Mouse (Mus musculus) myocyte (in vitro differentiated cells): Measurements from ENCODE around the gene Yaf2.
"Not testable (repeated sequence)": the region's sequence is repeated elsewhere in the genome, so short reads cannot be mapped to it uniquely, and the experiment has no call there.

Source experiments
- CEBPB ChIP-seq: IDR thresholded peaks from 2 replicates; pipeline ENCODE4 v1.6.1; 2011; ENCODE audit warnings: mild to moderate bottlenecking, moderate library complexity; ENCODE audit not compliant: poor library complexity, insufficient read depth, severe bottlenecking
- E2F4 ChIP-seq: IDR thresholded peaks from one replicate; pipeline ENCODE4 v1.6.1; 2011; ENCODE audit warnings: mild to moderate bottlenecking, control low read depth, moderate library complexity; ENCODE audit not compliant: insufficient read depth
- MAX ChIP-seq: IDR thresholded peaks from one replicate; pipeline ENCODE4 v1.6.1; 2011; ENCODE audit warnings: low read depth, mild to moderate bottlenecking, control low read depth
- MYOD1 ChIP-seq, 3 experiments: IDR thresholded peaks; one replicate each; pipeline ENCODE4 v1.6.1; 2011; ENCODE audit warnings: control low read depth in 2 of 3, low read depth in 2 of 3, mild to moderate bottlenecking in 2 of 3, moderate library complexity in 1 of 3; ENCODE audit not compliant: insufficient read length in 2 of 3, control insufficient read depth in 1 of 3
- MYOG ChIP-seq, 3 experiments: IDR thresholded peaks; one replicate each; pipeline ENCODE4 v1.6.1; 2011; ENCODE audit warnings: control low read depth in 2 of 3, low read depth in 2 of 3, mild to moderate bottlenecking in 2 of 3; ENCODE audit not compliant: insufficient read length in 2 of 3, control insufficient read depth in 1 of 3, insufficient read depth in 1 of 3
- POLR2A ChIP-seq: IDR thresholded peaks from one replicate; pipeline ENCODE4 v1.6.1; 2011; ENCODE audit warnings: low read depth, mild to moderate bottlenecking, control low read depth, moderate library complexity; ENCODE audit not compliant: insufficient read length
- POLR2AphosphoS2 ChIP-seq: IDR thresholded peaks from one replicate; pipeline ENCODE4 v1.6.1; 2011; ENCODE audit warnings: low read depth, control low read depth; ENCODE audit not compliant: insufficient read length
- SRF ChIP-seq: IDR thresholded peaks from one replicate; pipeline ENCODE4 v1.6.1; 2011; ENCODE audit warnings: low read depth; ENCODE audit not compliant: control insufficient read depth, insufficient read length
- TCF12 ChIP-seq: IDR thresholded peaks from one replicate; pipeline ENCODE4 v1.6.1; 2011; ENCODE audit warnings: mild to moderate bottlenecking, control low read depth; ENCODE audit not compliant: poor library complexity, insufficient read depth, severe bottlenecking
- TCF3 ChIP-seq: IDR thresholded peaks from one replicate; pipeline ENCODE4 v1.6.1; 2011; ENCODE audit warnings: low read depth, control low read depth; ENCODE audit not compliant: insufficient read length
- USF1 ChIP-seq: IDR thresholded peaks from one replicate; pipeline ENCODE4 v1.6.1; 2011; ENCODE audit warnings: low read depth, mild to moderate bottlenecking, control low read depth, moderate library complexity

- not testable (repeated sequence) for TF ChIP-seq TCF12; MYOD1 (IDR thresholded peaks at IDR 0.05; ENCODE audit: control insufficient read depth in 1 of 3, insufficient read length in 2 of 3, low read depth in 2 of 3); USF1; POLR2A; MYOG (IDR thresholded peaks at IDR 0.05; ENCODE audit: control insufficient read depth in 1 of 3, insufficient read depth in 1 of 3, insufficient read length in 2 of 3, low read depth in 2 of 3); CEBPB; MAX; SRF; POLR2AphosphoS2; E2F4; TCF3
Observed at GRCm38 (mm10) chr15:93236456-93236855, 100.3 kb downstream of the Yaf2 start.
